In genomic region chr3:52268487-52268736, GRCm38 (mm10) we compare ENCODE assay signal across 8 mouse cellular contexts. TPM values are rescaled to one million over a fixed set of nuclear protein-coding genes. Genes with fewer than 3 reads are reported as not detected.
DNase-seq lines count a peak whose midpoint lies in the region; ATAC-seq and TF ChIP-seq lines count a peak whose summit lies in the region.

No protein-coding gene starts in this region.

- H3K9me3 ChIP-seq in lung, embryonic 15.5 days: no peaks in the 10 kb centered on the region
- no peaks in the 10 kb centered on the region for H3K9me3 ChIP-seq in intestine, embryonic 15.5 days
- H3K9me3 ChIP-seq in neural tube, embryonic 13.5 days: no peaks in the 10 kb centered on the region

- WGBS in lung, embryonic 15.5 days: under 1% methylated on average over 37 of the region's 40 CpGs
- WGBS in intestine, embryonic 15.5 days: 0% methylated on average over 38 of the region's 40 CpGs
- WGBS in neural tube, embryonic 13.5 days: under 1% methylated on average over 40 of the region's 40 CpGs

- no peak for ATAC-seq in lung, embryonic 15.5 days (ENCODE audit: borderline replicate concordance, extremely low read depth, low FRiP score, low TSS enrichment)
- ATAC-seq in intestine, embryonic 15.5 days: no peak; the same call in 1 of the 2 replicates
- ATAC-seq in neural tube, embryonic 13.5 days (ENCODE audit: low read depth): no peak
- ATAC-seq in megakaryocyte progenitor cell, adult 5-6 weeks (replicated peaks; ENCODE audit: poor library complexity): no peak

- peaks cover 8% of the 10 kb centered on the region for H3K27me3 ChIP-seq in lung, embryonic 15.5 days
- no peaks in the 10 kb centered on the region for H3K27me3 ChIP-seq in intestine, embryonic 15.5 days (replicated peaks)
- H3K27me3 ChIP-seq in neural tube, embryonic 13.5 days: peaks cover 79% of the 10 kb centered on the region

- DNase-seq in lung, postnatal 25 days (ENCODE audit: low spot score): no peak
- no peak for DNase-seq in embryo, embryonic 11 days
- no peak for DNase-seq in layer of hippocampus, adult 9-10 months (ENCODE audit: low spot score)

- H3K4me1 ChIP-seq in lung, embryonic 15.5 days: peaks cover 27% of the 10 kb centered on the region
- H3K4me1 ChIP-seq in embryonic fibroblast, embryonic 13.5 days (ENCODE audit: control insufficient read depth, insufficient read depth, low read length): no peaks in the 10 kb centered on the region
- peaks cover 7% of the 10 kb centered on the region for H3K4me1 ChIP-seq in intestine, embryonic 15.5 days (replicated peaks)
- H3K4me1 ChIP-seq in neural tube, embryonic 13.5 days (replicated peaks): peaks cover 36% of the 10 kb centered on the region

- TF ChIP-seq CTCF in embryonic fibroblast, embryonic 13.5 days (IDR thresholded peaks at IDR 0.05; ENCODE audit: borderline replicate concordance, insufficient read depth, low read length): no peak

- TF ChIP-seq POLR2A in embryonic fibroblast, embryonic 13.5 days (IDR thresholded peaks at IDR 0.05; ENCODE audit: low read depth, low read length): no peak

- no peaks in the 10 kb centered on the region for H3K36me3 ChIP-seq in lung, embryonic 15.5 days
- no peaks in the 10 kb centered on the region for H3K36me3 ChIP-seq in intestine, embryonic 15.5 days
- no peaks in the 10 kb centered on the region for H3K36me3 ChIP-seq in neural tube, embryonic 13.5 days

- peak overlapping the region; percentile 96 for H3K4me2 ChIP-seq in lung, embryonic 15.5 days
- H3K4me2 ChIP-seq in intestine, embryonic 15.5 days (replicated peaks): peak overlapping the region; percentile 92
- peak overlapping the region; percentile 97 for H3K4me2 ChIP-seq in neural tube, embryonic 13.5 days

- peak overlapping the region; percentile 90 for H3K27ac ChIP-seq in lung, embryonic 15.5 days
- peak overlapping the region; percentile 82 for H3K27ac ChIP-seq in embryonic fibroblast, embryonic 13.5 days (ENCODE audit: insufficient read depth, low read length)
- H3K27ac ChIP-seq in intestine, embryonic 15.5 days: peak overlapping the region; percentile 95
- H3K27ac ChIP-seq in neural tube, embryonic 13.5 days (replicated peaks): peak overlapping the region; percentile 71

- peak overlapping the region; percentile 75 for H3K9ac ChIP-seq in lung, embryonic 15.5 days
- peak overlapping the region; percentile 83 for H3K9ac ChIP-seq in intestine, embryonic 15.5 days
- peak overlapping the region; percentile 69 for H3K9ac ChIP-seq in neural tube, embryonic 13.5 days

- peak overlapping the region; percentile 75 for H3K4me3 ChIP-seq in lung, embryonic 15.5 days
- peak overlapping the region; percentile 79 for H3K4me3 ChIP-seq in embryonic fibroblast, embryonic 13.5 days (ENCODE audit: insufficient read depth, low read length)
- H3K4me3 ChIP-seq in intestine, embryonic 15.5 days (replicated peaks): peak overlapping the region; percentile 95
- H3K4me3 ChIP-seq in neural tube, embryonic 13.5 days: peak overlapping the region; percentile 77

RNA-seq across cellular contexts. Expression of gene Foxo1, which starts 0.3 kb away (rescaled TPM):
- 5.6 and 6.0 TPM in 2 replicates for polyA plus RNA-seq in lung, embryonic 15.5 days (2015; fragmentation: Nextera tagmentation; extraction: Ambion mirVana)
- 5.5 and 7.5 TPM in 2 replicates for polyA plus RNA-seq in embryonic fibroblast, embryonic 13.5 days (2011; ENCODE audit: insufficient read length, low read depth, missing spikeins)
- 5.8 and 6.4 TPM in 2 replicates for polyA plus RNA-seq in intestine, embryonic 15.5 days (2015; fragmentation: Nextera tagmentation; extraction: Ambion mirVana)
- 2.7 and 3.6 TPM in 2 replicates for polyA plus RNA-seq in neural tube, embryonic 13.5 days (2015; fragmentation: Nextera tagmentation; extraction: Ambion mirVana)
- total RNA-seq in megakaryocyte progenitor cell, adult 5-6 weeks (2015): 2.4 and 2.9 TPM in 2 replicates
- 0.42 and 0.74 TPM in 2 replicates for total RNA-seq in megakaryocyte progenitor cell, adult 5-6 weeks (2017)
